Mouse (Mus musculus) brain, embryonic 14.5 days (tissue): Measurements from ENCODE around the gene 4921539E11Rik. TPM values are rescaled to one million over a fixed set of nuclear protein-coding genes. Genes with fewer than 3 reads are reported as not detected.

Source experiments
- DNase-seq: peaks from one replicate; pipeline ENCODE4 v3.0.0-alpha.2; 2011; ENCODE audit warnings: low read depth
- CTCF ChIP-seq: fragments of 200-500 bp; IDR thresholded peaks from 2 replicates; pipeline ENCODE4 v1.5.1; 2012; ENCODE audit warnings: inconsistent platforms, mild to moderate bottlenecking, moderate library complexity, borderline replicate concordance; ENCODE audit not compliant: insufficient read depth, insufficient read length; ENCODE audit errors: extremely low read depth
- POLR2A ChIP-seq: fragments of 200-500 bp; IDR thresholded peaks from 2 replicates; pipeline ENCODE4 v1.6.1; 2012; ENCODE audit warnings: mild to moderate bottlenecking, inconsistent platforms, borderline replicate concordance; ENCODE audit not compliant: poor library complexity, insufficient read depth, insufficient read length, severe bottlenecking; ENCODE audit errors: extremely low read depth
- polyA plus RNA-seq: library from polyadenylated mRNA; depleted of rRNA; stranded (reverse); fragments of >200 nt; gene quantifications from 2 replicates; pipeline ENCODE4 v1.2.3, GENCODE M21; 2012; rRNA removed

The 4921539E11Rik gene
- not detected in 2 replicates for polyA plus RNA-seq

- TF ChIP-seq POLR2A (no peak), CTCF (no peak)
- no peak for DNase-seq
Observed at GRCm38 (mm10) chr4:103290763-103291162, at the start of gene 4921539E11Rik. Gene 4921539E11Rik, minus strand, starts transcription at chr4:103290863.

- DNase-seq: no peak
- TF ChIP-seq POLR2A (no peak), CTCF (no peak)
Observed at GRCm38 (mm10) chr4:103335134-103335533, 44.5 kb upstream of the 4921539E11Rik start.

GRCm38 (mm10) chr4:103329348-103329747 is 38.7 kb upstream of the 4921539E11Rik start:
- no peak for TF ChIP-seq CTCF
- TF ChIP-seq POLR2A: no peak
- DNase-seq: peak; percentile 69

GRCm38 (mm10) chr4:103326994-103327393 is 36.3 kb upstream of the 4921539E11Rik start:
- TF ChIP-seq CTCF (no peak), POLR2A (no peak)
- no peak for DNase-seq

DNA sequence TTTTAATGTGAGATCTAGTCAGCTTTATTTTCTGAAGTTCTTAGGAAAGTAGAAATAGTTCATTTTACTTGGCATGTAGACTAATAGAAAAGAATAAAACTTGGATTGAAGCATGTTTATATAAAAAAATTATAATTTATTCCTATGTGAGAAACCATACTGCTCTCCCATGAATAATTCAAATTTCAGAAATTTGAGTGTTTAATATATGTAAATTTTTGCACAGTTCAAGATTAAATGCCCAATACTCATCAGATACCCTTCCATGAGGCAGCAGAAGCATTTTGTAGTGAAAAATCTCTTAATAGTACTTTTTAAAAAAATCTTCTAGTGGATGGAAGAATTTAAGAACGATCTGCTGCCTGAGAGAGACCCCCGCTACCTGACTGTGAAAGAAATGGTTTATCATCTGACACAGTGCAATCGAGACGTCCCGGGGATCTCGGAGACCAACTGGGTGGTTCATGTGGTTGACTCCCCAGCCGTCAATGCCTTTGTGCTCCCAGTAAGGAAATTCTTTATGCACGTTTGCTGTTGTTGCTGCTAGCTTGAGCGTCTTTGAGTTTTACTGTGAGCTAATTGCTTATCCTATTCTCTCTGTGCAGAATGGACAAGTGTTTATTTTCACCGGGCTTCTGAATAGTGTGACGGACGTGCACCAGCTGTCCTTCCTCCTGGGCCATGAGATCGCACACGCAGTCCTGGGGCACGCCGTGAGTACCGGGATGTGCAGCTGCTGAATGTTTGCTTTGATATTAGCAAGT is 34.2 kb upstream of the 4921539E11Rik start:
- peak; percentile 83 for DNase-seq
- TF ChIP-seq POLR2A (no peak), CTCF (no peak)

DNA sequence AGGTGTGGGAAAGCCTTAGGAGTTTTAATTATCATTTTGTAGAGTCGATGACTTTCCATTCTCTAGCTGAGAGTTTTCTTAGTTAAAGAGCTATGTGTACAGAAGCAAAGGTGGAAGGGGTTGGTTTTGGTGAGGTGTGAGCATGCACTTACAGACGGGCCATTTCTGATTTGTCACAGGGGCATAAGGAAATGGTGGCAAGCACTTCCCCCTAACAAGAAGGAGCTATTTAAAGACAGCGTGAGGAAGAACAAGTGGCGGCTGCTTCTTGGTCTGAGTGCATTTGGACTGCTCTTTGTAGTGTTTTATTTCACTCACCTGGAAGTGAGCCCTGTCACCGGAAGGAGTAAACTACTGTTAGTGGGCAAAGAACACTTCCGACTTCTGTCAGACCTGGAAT is 30.8 kb upstream of the 4921539E11Rik start:
- no peak for DNase-seq
- TF ChIP-seq POLR2A (no peak), CTCF (no peak)

- TF ChIP-seq CTCF: no peak
- TF ChIP-seq POLR2A: no peak
- DNase-seq: no peak
Observed at GRCm38 (mm10) chr4:103315861-103316260, 25.2 kb upstream of the 4921539E11Rik start.

GRCm38 (mm10) chr4:103314526-103314910 is 23.9 kb upstream of the 4921539E11Rik start:
- TF ChIP-seq POLR2A: no peak
- no peak for TF ChIP-seq CTCF
- peak; percentile 78 for DNase-seq

GRCm38 (mm10) chr4:103313587-103314525 is 23.2 kb upstream of the 4921539E11Rik start, which contains the start of gene Oma1:
Gene Oma1, plus strand, starts transcription at chr4:103313812.
- peak; percentile 99 for DNase-seq
- peak; percentile 75; the same call in 1 of the 2 replicates for TF ChIP-seq POLR2A
- peak; percentile 87 for TF ChIP-seq CTCF

DNA sequence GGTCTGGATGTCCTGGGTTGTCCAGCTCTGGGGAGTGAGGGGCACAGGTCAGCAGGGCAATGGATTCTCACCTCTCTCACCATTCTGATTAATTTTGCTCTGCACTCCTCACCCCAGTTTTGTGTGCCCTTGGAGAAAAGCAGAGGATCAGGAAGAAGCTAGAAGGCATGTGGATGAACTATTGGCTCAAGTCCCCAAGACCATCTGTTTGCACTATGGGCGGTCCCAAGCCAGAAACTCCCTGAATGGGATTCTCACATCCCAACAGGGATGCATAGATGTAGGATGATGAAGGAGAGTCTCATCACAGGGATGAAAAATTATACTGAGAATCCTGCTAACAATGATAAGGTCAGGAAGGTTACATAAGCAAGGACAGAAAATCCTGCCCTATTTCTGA is 13.2 kb upstream of the 4921539E11Rik start:
- TF ChIP-seq POLR2A (no peak), CTCF (no peak)
- no peak for DNase-seq

GRCm38 (mm10) chr4:103299342-103299741 is 8.7 kb upstream of the 4921539E11Rik start:
- peak; percentile 51 for DNase-seq
- TF ChIP-seq CTCF (no peak), POLR2A (no peak)

- TF ChIP-seq POLR2A (no peak), CTCF (no peak)
- no peak for DNase-seq
Observed at GRCm38 (mm10) chr4:103288342-103288741, 2.3 kb downstream of the 4921539E11Rik start.

DNA sequence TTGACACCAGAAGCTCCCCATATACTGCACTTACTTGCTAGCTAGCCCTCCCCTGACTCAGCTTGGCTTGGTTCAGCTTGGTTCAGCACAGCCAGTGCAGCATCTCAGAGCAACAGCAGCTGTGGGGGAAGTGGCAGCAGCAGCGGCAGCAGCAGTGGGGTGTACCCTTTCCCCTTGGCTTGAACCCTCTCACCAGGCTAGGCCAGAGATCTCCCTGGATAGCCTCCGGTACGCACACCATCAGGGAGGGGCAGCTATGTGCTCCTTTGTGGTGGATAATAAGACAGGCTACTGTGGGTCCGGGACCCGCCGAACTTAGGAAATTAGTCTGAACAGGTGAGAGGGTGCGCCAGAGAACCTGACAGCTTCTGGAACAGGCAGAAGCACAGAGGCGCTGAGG is 17.6 kb downstream of the 4921539E11Rik start:
- DNase-seq: no peak
- TF ChIP-seq POLR2A: no peak
- TF ChIP-seq CTCF: no peak
